Mouse (Mus musculus) embryonic facial prominence, embryonic 10.5 days (tissue): Measurements from ENCODE around the gene Dcaf4. TPM values are rescaled to one million over a fixed set of nuclear protein-coding genes. Genes with fewer than 3 reads are reported as not detected.

Source experiments
- DNase-seq: peaks from one replicate; pipeline ENCODE4 v3.0.0-alpha.2; 2017; ENCODE audit warnings: low spot score
- H3K27ac ChIP-seq: fragments of 300-500 bp; sonication (generic); replicated peaks from 2 replicates; pipeline ENCODE4 v1.5.1; 2016; ENCODE audit warnings: mild to moderate bottlenecking
- H3K27me3 ChIP-seq: fragments of 300-500 bp; sonication (generic); replicated peaks from 2 replicates; pipeline ENCODE4 v1.6.1; 2016; ENCODE audit warnings: low read depth, mild to moderate bottlenecking; ENCODE audit not compliant: poor library complexity, severe bottlenecking
- H3K36me3 ChIP-seq: fragments of 300-500 bp; sonication (generic); replicated peaks from 2 replicates; pipeline ENCODE4 v1.6.1; 2016; ENCODE audit warnings: mild to moderate bottlenecking, moderate library complexity
- H3K4me1 ChIP-seq: fragments of 300-500 bp; sonication (generic); 2 replicates; pipeline ENCODE4 v1.6.1; 2016
- H3K4me3 ChIP-seq: fragments of 300-500 bp; sonication (generic); 2 replicates; pipeline ENCODE4 v1.5.1; 2016; ENCODE audit warnings: mild to moderate bottlenecking, moderate library complexity
- H3K9me3 ChIP-seq: fragments of 300-500 bp; sonication (generic); 2 replicates; pipeline ENCODE4 v1.6.1; 2016; ENCODE audit warnings: mild to moderate bottlenecking
- WGBS: fragments of 180-500 bp; shearing (Covaris S2); methylation state at CpG from one replicate; pipeline ENCODE4 v1.1.7; 2016; 5-methylcytosine and 5-hydroxymethylcytosine counted together
- polyA plus RNA-seq: library from polyadenylated mRNA; unstranded; fragments of >200 nt; fragmentation: Nextera tagmentation; extraction: Ambion mirVana; gene quantifications from 2 replicates; pipeline ENCODE4 v1.2.1, GENCODE M21; 2016

Gene Dcaf4
- polyA plus RNA-seq = 29.5 and 30.1 TPM in 2 replicates

GRCm38 (mm10) chr12:83520311-83520890, at the start of gene Dcaf4:
Gene Dcaf4, plus strand, starts transcription at chr12:83520466.
- H3K9me3 ChIP-seq = no peaks in the 10 kb centered on the region
- H3K27ac ChIP-seq = peak within 1 kb of the TSS; percentile 88
- peaks cover 40% of the 10 kb centered on the region for H3K4me1 ChIP-seq
- no peaks in the 10 kb centered on the region for H3K27me3 ChIP-seq
- DNase-seq = peak; percentile 96
- H3K4me3 ChIP-seq = peak within 1 kb of the TSS; percentile 80
- no peaks in the 10 kb centered on the region for H3K36me3 ChIP-seq
- WGBS = under 1% methylated on average over 32 of the region's 32 CpGs

- Histone ChIP-seq H3K9me3 (no peaks in the 10 kb centered on the region), H3K4me3 (no peak overlapping the region), H3K27me3 (peaks cover 8% of the 10 kb centered on the region; the same call in 1 of the 2 replicates), H3K27ac (no peak overlapping the region), H3K4me1 (peaks cover 21% of the 10 kb centered on the region), H3K36me3 (no peaks in the 10 kb centered on the region)
- no peak for DNase-seq
- 85% methylated on average over 7 of the region's 7 CpGs for WGBS
Measured at GRCm38 (mm10) chr12:83471760-83472159, 48.5 kb upstream of the Dcaf4 start.

- Histone ChIP-seq H3K9me3 (no peaks in the 10 kb centered on the region), H3K36me3 (no peaks in the 10 kb centered on the region), H3K4me3 (no peak overlapping the region), H3K27ac (no peak overlapping the region), H3K27me3 (peaks cover 8% of the 10 kb centered on the region; the same call in 1 of the 2 replicates), H3K4me1 (peaks cover 17% of the 10 kb centered on the region)
- no peak for DNase-seq
- WGBS = 37% methylated on average over 5 of the region's 5 CpGs
Measured at GRCm38 (mm10) chr12:83473987-83474600, 46.2 kb upstream of the Dcaf4 start.

- Histone ChIP-seq H3K4me1 (peaks cover 17% of the 10 kb centered on the region), H3K27me3 (peaks cover 8% of the 10 kb centered on the region; the same call in 1 of the 2 replicates), H3K36me3 (no peaks in the 10 kb centered on the region), H3K4me3 (no peak overlapping the region), H3K9me3 (no peaks in the 10 kb centered on the region), H3K27ac (no peak overlapping the region)
- 73% methylated on average over 6 of the region's 6 CpGs for WGBS
- no peak for DNase-seq
Measured at GRCm38 (mm10) chr12:83475419-83475818, 44.8 kb upstream of the Dcaf4 start.

- H3K27me3 ChIP-seq = peaks cover 8% of the 10 kb centered on the region; the same call in 1 of the 2 replicates
- no peak overlapping the region for H3K4me3 ChIP-seq
- DNase-seq = no peak
- no peaks in the 10 kb centered on the region for H3K36me3 ChIP-seq
- H3K27ac ChIP-seq = no peak overlapping the region
- no peaks in the 10 kb centered on the region for H3K9me3 ChIP-seq
- H3K4me1 ChIP-seq = peaks cover 17% of the 10 kb centered on the region
- WGBS = 85% methylated on average over 10 of the region's 10 CpGs
Measured at GRCm38 (mm10) chr12:83476277-83476676, 44.0 kb upstream of the Dcaf4 start.

- Histone ChIP-seq H3K27me3 (peaks cover 12% of the 10 kb centered on the region), H3K27ac (no peak overlapping the region), H3K4me1 (peaks cover 6% of the 10 kb centered on the region), H3K4me3 (no peak overlapping the region), H3K9me3 (no peaks in the 10 kb centered on the region), H3K36me3 (no peaks in the 10 kb centered on the region)
- DNase-seq = no peak
- WGBS = 83% methylated on average over 1 of the region's 1 CpGs
Measured at GRCm38 (mm10) chr12:83479140-83479539, 41.1 kb upstream of the Dcaf4 start.

GRCm38 (mm10) chr12:83479818-83480401, 40.4 kb upstream of the Dcaf4 start:
- H3K36me3 ChIP-seq = no peaks in the 10 kb centered on the region
- no peak overlapping the region for H3K27ac ChIP-seq
- 73% methylated on average over 7 of the region's 7 CpGs for WGBS
- H3K27me3 ChIP-seq = peaks cover 20% of the 10 kb centered on the region
- no peaks in the 10 kb centered on the region for H3K9me3 ChIP-seq
- DNase-seq = no peak
- H3K4me3 ChIP-seq = no peak overlapping the region
- H3K4me1 ChIP-seq = peaks cover 7% of the 10 kb centered on the region

- DNase-seq = no peak
- peaks cover 19% of the 10 kb centered on the region for H3K4me1 ChIP-seq
- peaks cover 35% of the 10 kb centered on the region for H3K27me3 ChIP-seq
- H3K27ac ChIP-seq = no peak overlapping the region
- H3K9me3 ChIP-seq = no peaks in the 10 kb centered on the region
- H3K4me3 ChIP-seq = no peak overlapping the region
- H3K36me3 ChIP-seq = no peaks in the 10 kb centered on the region
- 69% methylated on average over 4 of the region's 4 CpGs for WGBS
Measured at GRCm38 (mm10) chr12:83481439-83481838, 38.8 kb upstream of the Dcaf4 start.

GRCm38 (mm10) chr12:83483653-83484052, 36.6 kb upstream of the Dcaf4 start:
- no peaks in the 10 kb centered on the region for H3K9me3 ChIP-seq
- H3K27me3 ChIP-seq = peaks cover 45% of the 10 kb centered on the region
- H3K4me3 ChIP-seq = no peak overlapping the region
- peaks cover 34% of the 10 kb centered on the region for H3K4me1 ChIP-seq
- no peaks in the 10 kb centered on the region for H3K36me3 ChIP-seq
- no peak for DNase-seq
- no peak overlapping the region for H3K27ac ChIP-seq
- WGBS = 70% methylated on average over 5 of the region's 5 CpGs

- Histone ChIP-seq H3K36me3 (no peaks in the 10 kb centered on the region), H3K4me3 (peak overlapping the region; percentile 78), H3K27ac (no peak overlapping the region), H3K4me1 (peaks cover 40% of the 10 kb centered on the region), H3K9me3 (no peaks in the 10 kb centered on the region), H3K27me3 (peaks cover 59% of the 10 kb centered on the region)
- peak; percentile 28 for DNase-seq
- under 1% methylated on average over 24 of the region's 24 CpGs for WGBS
Measured at GRCm38 (mm10) chr12:83484855-83485745, 35.2 kb upstream of the Dcaf4 start.

- H3K27me3 ChIP-seq = peaks cover 63% of the 10 kb centered on the region
- peaks cover 40% of the 10 kb centered on the region for H3K4me1 ChIP-seq
- peak overlapping the region; percentile 78 for H3K4me3 ChIP-seq
- no peaks in the 10 kb centered on the region for H3K36me3 ChIP-seq
- peak; percentile 57 for DNase-seq
- under 1% methylated on average over 53 of the region's 53 CpGs for WGBS
- peak overlapping the region; percentile 74; the same call in 1 of the 2 replicates for H3K27ac ChIP-seq
- H3K9me3 ChIP-seq = 0 out of 2 replicates have a peak, but pooled peaks cover under 1% of the 10 kb centered on the region
Measured at GRCm38 (mm10) chr12:83485911-83486670, 34.2 kb upstream of the Dcaf4 start.
